Mouse (Mus musculus): ENCODE measurements at regions not wholly inside any gene's neighbourhood (a gene's known extent, or its start where the extent isn't known, plus 50 kb on each side); places are given as distances from the start of the nearest gene placed in this dataset.

GRCm38 (mm10) chr13:71149303-71149696, 307.7 kb upstream of the Adamts16 start:
- in situ Hi-C loops (cut with MboI; ENCODE audit: low pct_unique_long_range_greater_than_20kb) = loop anchor here (5.0 kb wide), 2 partner anchors 42 to 1473 kb away; no protein-coding TSS in a partner anchor
- POLR2A ChIA-PET = interaction anchor here (0.6 kb wide), 1 partner anchor 9 kb away, joined by 3 read pairs; no protein-coding TSS in a partner anchor
- no peak for TF ChIP-seq CTCF (IDR thresholded peaks at IDR 0.05)
- CTCF ChIA-PET = no interaction called here
- DNase-seq (ENCODE audit: low read depth, low spot score) (no peak), ATAC-seq (peak; percentile 9)
- no peaks in the 10 kb centered on the region for H3K27me3 ChIP-seq

GRCm38 (mm10) chr13:71148491-71149302, 307.1 kb upstream of the Adamts16 start:
- POLR2A ChIA-PET = interaction anchor here (0.6 kb wide), 1 partner anchor 9 kb away, joined by 3 read pairs; no protein-coding TSS in a partner anchor
- in situ Hi-C loops (cut with MboI; ENCODE audit: low pct_unique_long_range_greater_than_20kb) = loop anchor here (5.0 kb wide), 2 partner anchors 41 to 1474 kb away; no protein-coding TSS in a partner anchor
- CTCF ChIA-PET = no interaction called here
- DNase-seq (ENCODE audit: low read depth, low spot score) (peak; percentile 85), ATAC-seq (peak; percentile 33)
- no peaks in the 10 kb centered on the region for H3K27me3 ChIP-seq
- TF ChIP-seq CTCF (IDR thresholded peaks at IDR 0.05) = no peak

DNA sequence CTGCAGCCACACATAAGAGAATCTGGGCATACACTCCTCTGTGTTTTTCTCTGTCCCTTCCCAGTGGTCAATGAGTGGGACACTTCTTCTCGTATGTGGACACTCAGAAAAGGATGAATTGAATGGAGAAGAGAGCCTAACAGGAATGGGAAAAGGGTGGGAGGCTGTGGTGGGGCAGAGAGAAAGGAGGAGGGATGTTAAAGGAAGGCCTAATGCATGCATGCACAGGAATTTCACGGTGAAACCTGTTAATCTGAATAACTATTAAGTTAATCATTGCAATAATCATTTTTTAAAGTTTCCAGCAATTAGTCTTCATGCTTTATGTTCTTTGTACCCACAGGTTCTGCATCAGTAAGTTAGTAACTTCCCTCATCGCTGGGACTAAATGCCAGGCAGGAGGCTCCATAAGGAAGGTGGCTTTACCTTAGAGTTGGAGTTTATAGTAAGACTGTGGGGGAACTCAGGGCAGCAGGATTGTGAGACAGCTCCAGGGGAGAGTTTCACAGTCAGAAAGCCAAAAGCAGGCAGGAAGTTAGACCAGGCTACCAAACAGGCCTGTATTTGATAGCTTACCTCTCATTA, 305.3 kb upstream of the Adamts16 start:
- no peaks in the 10 kb centered on the region for H3K27me3 ChIP-seq
- in situ Hi-C loops (cut with MboI; ENCODE audit: low pct_unique_long_range_greater_than_20kb) = loop anchor here (5.0 kb wide), 2 partner anchors 40 to 1475 kb away; no protein-coding TSS in a partner anchor
- TF ChIP-seq CTCF (IDR thresholded peaks at IDR 0.05) = no peak
- CTCF ChIA-PET = interaction anchor here (0.7 kb wide), 1 partner anchor 64 kb away, joined by 3 read pairs; no protein-coding TSS in a partner anchor
- ATAC-seq (peak; percentile 61), DNase-seq (ENCODE audit: low read depth, low spot score) (peak; percentile 75)
- POLR2A ChIA-PET = no interaction called here

GRCm38 (mm10) chr13:71138745-71139312, 297.2 kb upstream of the Adamts16 start:
- in situ Hi-C loops (cut with MboI; ENCODE audit: low pct_unique_long_range_greater_than_20kb) = no loop called here
- H3K27me3 ChIP-seq = no peaks in the 10 kb centered on the region

GRCm38 (mm10) chr13:71135940-71136632, 294.5 kb upstream of the Adamts16 start:
- CTCF ChIA-PET = no interaction called here
- no peak for ATAC-seq
- TF ChIP-seq CTCF (IDR thresholded peaks at IDR 0.05) = no peak

More at GRCm38 (mm10) chr13:71138745-71139312, 297.2 kb upstream of the Adamts16 start:
- ATAC-seq (no peak), DNase-seq (ENCODE audit: low read depth, low spot score) (no peak)
- TF ChIP-seq CTCF (IDR thresholded peaks at IDR 0.05) = no peak
- ChIA-PET POLR2A (no interaction called here), CTCF (no interaction called here)

DNA sequence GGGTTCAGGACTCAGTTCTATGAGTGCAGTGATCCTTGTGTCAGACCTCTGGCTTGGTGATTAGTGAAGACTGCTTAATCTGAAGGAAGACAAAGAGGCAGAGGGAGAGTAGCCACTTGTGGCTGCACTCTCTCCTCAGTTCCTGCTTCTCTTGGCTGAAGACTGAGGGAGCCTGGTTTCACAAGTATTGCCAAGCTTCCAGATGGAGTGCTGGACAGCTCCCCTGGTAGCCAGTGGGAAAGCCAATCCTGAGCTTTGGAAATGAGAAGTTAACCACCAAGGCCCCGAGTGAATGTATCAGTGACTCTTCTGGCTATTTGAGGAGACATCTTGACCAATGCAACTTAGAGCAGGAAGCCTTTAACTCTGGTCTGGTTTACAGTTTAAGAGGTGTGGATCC, 279.9 kb upstream of the Adamts16 start:
- no peaks in the 10 kb centered on the region for H3K27me3 ChIP-seq
- no peak for TF ChIP-seq CTCF (IDR thresholded peaks at IDR 0.05)
- DNase-seq (ENCODE audit: low read depth, low spot score) (no peak), ATAC-seq (peak; percentile 73)
- ChIA-PET CTCF (interaction anchor here (0.8 kb wide), 1 partner anchor 10 kb away, joined by 3 read pairs; no protein-coding TSS in a partner anchor), POLR2A (no interaction called here)
- in situ Hi-C loops (cut with MboI; ENCODE audit: low pct_unique_long_range_greater_than_20kb) = no loop called here

More at GRCm38 (mm10) chr13:71135940-71136632, 294.5 kb upstream of the Adamts16 start:
- in situ Hi-C loops (cut with MboI; ENCODE audit: low pct_unique_long_range_greater_than_20kb) = no loop called here
- POLR2A ChIA-PET = no interaction called here
- no peaks in the 10 kb centered on the region for H3K27me3 ChIP-seq
- DNase-seq (ENCODE audit: low read depth, low spot score) = no peak

DNA sequence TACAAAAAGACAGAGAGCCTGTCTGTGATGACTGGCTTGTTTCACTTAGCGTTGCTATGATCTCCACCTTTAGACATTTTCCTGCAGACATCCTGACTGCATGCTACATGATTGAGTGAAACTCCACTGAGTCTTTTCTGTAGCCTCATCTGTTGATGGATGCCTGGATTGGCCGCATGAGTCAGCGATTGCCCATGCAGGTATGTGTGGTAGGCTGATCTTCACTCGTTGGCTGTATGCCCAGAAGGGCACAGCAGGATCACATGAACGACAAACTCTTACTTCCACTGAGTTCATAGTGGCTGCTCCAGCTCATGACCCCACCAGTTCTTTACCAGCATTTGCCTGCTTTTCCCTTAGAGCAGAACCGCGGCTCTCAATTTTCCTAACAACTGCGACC, 266.6 kb upstream of the Adamts16 start:
- POLR2A ChIA-PET = interaction anchor here (1.4 kb wide), 1 partner anchor 1523 kb away, joined by 4 read pairs; no protein-coding TSS in a partner anchor
- in situ Hi-C loops (cut with MboI; ENCODE audit: low pct_unique_long_range_greater_than_20kb) = loop anchor here (5.0 to 10.0 kb wide), 5 partner anchors 39 to 1514 kb away; no protein-coding TSS in a partner anchor
- CTCF ChIA-PET = interaction anchor here (0.7 kb wide), 1 partner anchor 10 kb away, joined by 3 read pairs; no protein-coding TSS in a partner anchor
- no peaks in the 10 kb centered on the region for H3K27me3 ChIP-seq
- TF ChIP-seq CTCF (IDR thresholded peaks at IDR 0.05) = no peak
- peak; percentile 83 for DNase-seq (ENCODE audit: low read depth, low spot score)
- peak; percentile 78 for ATAC-seq

DNA sequence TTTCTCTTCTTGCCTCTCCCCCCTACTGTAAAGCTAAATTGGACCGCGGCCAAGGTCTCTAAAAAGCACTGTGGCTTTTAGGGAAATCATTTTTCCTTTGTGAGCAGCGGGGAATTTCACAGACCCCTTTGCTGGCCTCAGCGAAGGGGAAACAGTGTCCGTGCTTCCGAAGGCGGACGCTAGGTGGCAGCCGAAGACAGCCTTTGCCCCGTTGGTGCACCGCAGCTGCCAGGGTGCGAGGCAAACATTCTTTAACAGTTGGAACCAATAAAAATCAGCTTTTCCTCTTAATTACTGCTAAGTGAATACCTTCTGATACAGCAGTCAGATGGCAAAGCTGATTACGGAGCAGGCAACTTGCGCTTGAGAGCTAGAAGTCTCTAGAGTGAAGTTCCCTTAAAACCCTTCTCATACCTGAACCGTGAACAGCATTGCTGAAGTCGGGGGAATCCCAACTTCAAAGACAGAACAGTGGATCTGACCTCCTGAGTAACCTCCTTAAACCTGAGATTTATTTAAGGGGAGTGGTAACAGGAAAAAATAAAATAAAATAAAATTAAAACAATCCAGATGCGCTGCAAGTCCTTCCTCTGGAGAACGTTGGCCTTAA, 263.7 kb upstream of the Adamts16 start:
- in situ Hi-C loops (cut with MboI; ENCODE audit: low pct_unique_long_range_greater_than_20kb) = loop anchor here (5.0 to 10.0 kb wide), 5 partner anchors 42 to 1517 kb away; no protein-coding TSS in a partner anchor
- H3K27me3 ChIP-seq = peaks cover 3% of the 10 kb centered on the region
- peak; percentile 97 for TF ChIP-seq CTCF (IDR thresholded peaks at IDR 0.05)

GRCm38 (mm10) chr13:71104419-71105228, 263.0 kb upstream of the Adamts16 start:
- ChIA-PET POLR2A (no interaction called here), CTCF (interaction anchor here (0.9 to 1.9 kb wide), 7 partner anchors 27 to 1519 kb away, joined by 3 to 8 read pairs (median 3); no protein-coding TSS in a partner anchor)
- in situ Hi-C loops (cut with MboI; ENCODE audit: low pct_unique_long_range_greater_than_20kb) = loop anchor here (5.0 to 10.0 kb wide), 5 partner anchors 43 to 1518 kb away; no protein-coding TSS in a partner anchor
- no peak for DNase-seq (ENCODE audit: low read depth, low spot score)
- peaks cover 3% of the 10 kb centered on the region for H3K27me3 ChIP-seq
- ATAC-seq = no peak
- no peak for TF ChIP-seq CTCF (IDR thresholded peaks at IDR 0.05)

More for the DNA sequence above, 263.7 kb upstream of the Adamts16 start:
- no peak for DNase-seq (ENCODE audit: low read depth, low spot score)
- peak; percentile 42 for ATAC-seq
- CTCF ChIA-PET = interaction anchor here (0.7 to 1.9 kb wide), 7 partner anchors 28 to 1518 kb away, joined by 3 to 8 read pairs (median 3); no protein-coding TSS in a partner anchor
- POLR2A ChIA-PET = no interaction called here

All from Patski (cell line).